Mouse (Mus musculus): ENCODE measurements around the gene Bid. TPM values are rescaled to one million over a fixed set of nuclear protein-coding genes. Genes with fewer than 3 reads are reported as not detected.
"Not testable (repeated sequence)": the region's sequence is repeated elsewhere in the genome, so short reads cannot be mapped to it uniquely, and the experiment has no call there.

Bid gene
- polyA plus RNA-seq, 1 experiment = 18.8 TPM

- DNase-seq (ENCODE audit: low spot score) = no peak
Measured at GRCm38 (mm10) chr6:120905111-120905510, 11.5 kb downstream of the Bid start.

DNA sequence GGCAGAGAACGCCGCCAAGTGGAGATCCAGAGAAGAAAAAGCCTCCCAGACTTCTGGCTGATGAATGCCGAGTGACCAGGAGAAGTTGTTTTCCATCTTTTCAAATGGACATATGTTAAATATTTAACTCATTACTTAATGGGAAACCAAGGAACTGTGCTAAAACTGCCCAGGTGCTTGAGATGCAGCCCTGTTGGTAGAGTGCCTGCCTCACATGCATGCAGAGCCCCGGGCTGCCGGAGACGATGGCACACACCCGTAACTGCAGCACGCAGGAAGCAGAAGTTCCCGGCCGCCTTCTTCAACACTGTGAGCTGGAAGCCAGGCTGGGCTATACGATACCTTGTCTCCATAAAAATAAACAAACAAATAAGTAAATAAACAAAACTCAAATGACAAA is 12.7 kb downstream of the Bid start:
- no peak for DNase-seq (ENCODE audit: low spot score)

DNA sequence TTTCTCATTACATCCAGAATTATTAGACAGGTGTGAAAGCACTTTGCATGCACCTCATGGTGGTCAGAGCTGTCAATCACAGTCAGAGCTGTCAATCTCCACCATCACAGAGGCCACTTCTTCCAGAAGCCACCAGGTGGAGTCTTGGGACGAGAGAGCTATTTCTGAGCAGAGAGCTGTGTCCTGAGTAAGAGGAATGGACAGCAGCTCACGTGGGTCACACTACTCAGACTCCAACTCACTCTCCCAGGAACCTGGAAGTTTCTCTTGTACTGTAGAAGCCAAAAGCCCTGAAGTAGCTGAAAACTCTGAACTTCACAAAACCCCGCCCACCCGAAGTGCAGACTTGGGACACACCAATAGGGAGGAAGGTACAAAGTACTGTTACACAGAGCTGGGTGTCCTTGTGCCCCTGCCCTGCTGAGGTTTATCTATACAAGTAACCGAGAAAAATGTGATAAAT is 13.2 kb downstream of the Bid start:
- DNase-seq (ENCODE audit: low spot score) = no peak

- DNase-seq (ENCODE audit: low spot score) = no peak
Measured at GRCm38 (mm10) chr6:120901776-120902645, 14.6 kb downstream of the Bid start.

DNA sequence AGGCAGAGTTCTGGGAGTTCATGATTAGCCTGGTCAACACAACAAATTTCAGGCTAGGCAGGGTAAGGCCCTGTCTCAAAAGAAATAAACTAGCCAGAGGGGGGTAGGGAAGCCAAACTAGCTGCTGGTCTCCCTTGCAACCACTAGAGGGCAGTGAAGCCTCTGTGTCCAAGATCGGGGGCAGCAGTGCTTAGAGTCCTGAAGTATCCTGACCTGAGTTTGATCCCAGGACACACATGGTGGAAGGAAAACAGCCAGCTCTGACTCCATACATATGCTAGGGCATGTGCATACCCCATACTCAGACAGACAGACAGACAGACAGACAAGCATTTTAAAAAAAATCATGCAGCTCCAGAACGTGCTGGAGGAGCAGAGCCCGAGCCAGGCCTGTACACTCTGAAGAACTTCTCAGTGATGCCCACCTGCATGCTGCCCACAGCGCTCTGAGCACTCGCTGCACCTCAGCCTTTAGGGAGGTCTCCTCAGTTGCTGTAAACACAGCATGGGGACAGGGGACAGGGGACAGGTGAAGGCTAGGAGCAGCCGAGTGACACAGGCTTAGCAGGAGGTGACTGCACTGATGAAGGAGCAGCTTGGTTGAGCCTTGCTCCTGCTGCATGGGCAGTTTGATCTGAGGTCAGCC is 18.3 kb downstream of the Bid start:
- DNase-seq (ENCODE audit: low spot score) = no peak

- no peak for DNase-seq (ENCODE audit: low spot score)
Measured at GRCm38 (mm10) chr6:120894524-120894923, 22.1 kb downstream of the Bid start.

GRCm38 (mm10) chr6:120894089-120894488 is 22.6 kb downstream of the Bid start:
- no peak for DNase-seq (ENCODE audit: low spot score)

GRCm38 (mm10) chr6:120886696-120887095 is 30.0 kb downstream of the Bid start:
- no peak for DNase-seq (ENCODE audit: low spot score)

DNA sequence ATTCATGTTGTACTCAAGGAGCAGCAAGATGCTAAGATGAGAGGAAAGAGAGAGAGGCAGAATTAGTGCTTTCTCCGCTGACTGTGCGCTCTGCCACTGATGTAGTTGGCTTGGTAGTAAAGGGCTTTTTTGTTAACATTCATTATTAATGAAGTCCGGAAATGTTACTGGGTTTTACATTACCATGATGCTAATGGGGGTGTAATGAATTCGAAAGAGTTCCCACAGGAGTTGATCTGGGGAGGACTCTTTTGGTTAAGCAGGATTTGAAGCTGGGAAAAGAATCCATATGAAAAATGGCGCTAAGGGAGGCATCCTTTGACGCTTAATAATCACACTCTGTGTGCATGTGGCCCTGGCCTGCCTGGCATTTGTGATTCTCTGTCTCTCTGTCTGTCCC is 32.2 kb downstream of the Bid start:
- no peak for DNase-seq (ENCODE audit: low spot score)

GRCm38 (mm10) chr6:120879046-120879445 is 37.6 kb downstream of the Bid start:
- no peak for DNase-seq (ENCODE audit: low spot score)

DNA sequence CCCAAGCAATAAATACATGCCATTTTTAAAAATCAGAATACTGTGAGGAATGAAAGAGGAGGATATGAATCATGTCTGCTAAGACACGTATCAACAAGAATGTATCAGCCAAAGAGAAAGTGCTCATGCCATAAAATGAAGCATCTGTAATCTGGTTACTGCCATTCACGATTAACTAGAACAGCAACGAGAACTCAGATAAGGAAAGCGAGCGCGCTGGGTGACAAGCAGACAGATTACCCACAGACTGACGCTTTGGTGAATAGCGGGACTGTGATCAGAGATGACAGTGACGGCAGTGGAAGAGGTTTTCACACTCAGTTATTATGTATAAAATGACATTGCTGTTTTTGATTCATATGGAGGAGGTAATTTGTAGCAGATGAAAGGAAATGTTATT is 42.8 kb downstream of the Bid start:
- no peak for DNase-seq (ENCODE audit: low spot score)

DNA sequence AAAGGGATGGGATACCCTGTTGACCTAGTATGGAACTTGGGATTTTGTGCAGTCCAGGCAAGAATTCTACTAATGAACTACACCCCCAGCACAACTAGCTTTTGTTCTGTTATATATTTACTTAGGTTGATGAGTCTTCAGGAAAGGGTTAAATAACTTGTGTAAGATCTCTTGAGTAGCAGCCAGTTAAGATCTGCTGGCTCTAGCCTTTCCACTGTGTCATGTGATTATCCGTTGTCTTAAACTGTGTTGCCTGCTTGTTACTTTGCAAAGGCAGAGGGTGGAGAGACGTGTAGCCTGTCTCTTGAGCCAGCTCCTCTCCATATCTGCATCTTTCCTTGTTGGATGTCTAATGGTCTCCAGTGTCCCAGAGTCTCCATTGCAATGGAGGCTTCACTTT is 45.4 kb downstream of the Bid start:
- DNase-seq (ENCODE audit: low spot score) = no peak

DNA sequence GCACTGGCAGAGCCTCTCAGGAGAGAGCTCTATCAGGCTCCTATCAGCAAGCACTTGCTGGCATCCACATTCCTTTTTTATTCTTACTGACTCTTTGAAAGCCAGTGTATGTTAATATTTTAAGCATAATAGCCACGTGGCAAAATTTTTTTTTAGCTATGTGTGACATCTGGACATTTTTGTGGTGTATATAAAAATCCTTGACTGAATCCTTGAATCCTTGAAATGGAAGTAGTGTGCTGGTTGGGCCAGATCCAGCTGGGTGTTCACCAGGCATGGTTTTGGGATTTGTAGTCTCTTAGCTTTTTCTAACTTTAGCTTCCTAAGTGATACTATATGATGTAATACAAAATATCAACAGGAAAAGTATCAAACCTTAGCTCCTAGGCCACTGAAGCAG is 47.8 kb downstream of the Bid start:
- no peak for DNase-seq (ENCODE audit: low spot score)

- DNase-seq (ENCODE audit: low spot score) = no peak
Measured at GRCm38 (mm10) chr6:120866051-120866814, 50.4 kb downstream of the Bid start.

DNA sequence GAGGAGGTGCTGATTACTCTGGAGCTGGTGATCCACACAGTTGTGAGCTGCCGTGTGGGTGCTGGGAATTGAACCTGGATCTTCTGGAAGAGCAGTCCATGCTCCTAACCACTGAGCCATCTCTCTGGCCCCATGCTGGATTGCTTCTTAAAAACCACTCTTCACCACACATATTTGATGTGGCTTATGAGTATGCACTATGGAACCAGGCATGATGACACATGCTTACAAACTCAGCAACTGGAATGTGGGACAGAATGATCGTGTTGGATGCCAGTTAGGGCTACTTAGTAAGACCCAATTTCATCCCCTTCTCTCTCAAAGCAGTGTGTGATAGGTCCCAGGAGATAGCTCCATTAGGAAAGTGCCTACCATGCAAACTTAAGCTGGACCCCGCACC is 56.6 kb downstream of the Bid start:
- no peak for DNase-seq (ENCODE audit: low spot score)

DNA sequence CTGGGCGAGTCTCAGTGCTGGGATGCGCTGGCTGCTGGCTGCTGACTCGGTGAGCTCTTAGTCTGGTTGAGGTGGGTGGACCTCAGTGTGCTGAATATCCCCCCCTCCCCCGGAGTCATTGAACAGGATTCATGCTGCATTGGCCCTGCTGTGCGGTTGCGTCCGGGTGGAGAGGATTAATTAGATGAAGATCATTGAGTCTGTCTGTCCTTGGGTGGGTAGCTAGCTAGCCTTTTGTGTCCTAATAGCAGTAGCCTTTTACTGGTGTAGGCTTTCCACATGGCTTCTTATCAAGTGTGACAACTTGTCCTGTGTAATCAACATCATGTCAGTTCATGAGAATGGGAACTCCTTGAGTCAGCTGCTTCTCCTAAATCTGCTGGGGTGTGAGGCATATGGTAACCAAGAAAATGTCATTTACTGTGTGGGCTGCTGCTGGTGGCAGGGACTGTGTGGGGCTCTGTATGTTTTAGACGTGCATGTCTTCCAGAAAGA is 58.4 kb downstream of the Bid start:
- DNase-seq (ENCODE audit: low spot score) = no peak

DNA sequence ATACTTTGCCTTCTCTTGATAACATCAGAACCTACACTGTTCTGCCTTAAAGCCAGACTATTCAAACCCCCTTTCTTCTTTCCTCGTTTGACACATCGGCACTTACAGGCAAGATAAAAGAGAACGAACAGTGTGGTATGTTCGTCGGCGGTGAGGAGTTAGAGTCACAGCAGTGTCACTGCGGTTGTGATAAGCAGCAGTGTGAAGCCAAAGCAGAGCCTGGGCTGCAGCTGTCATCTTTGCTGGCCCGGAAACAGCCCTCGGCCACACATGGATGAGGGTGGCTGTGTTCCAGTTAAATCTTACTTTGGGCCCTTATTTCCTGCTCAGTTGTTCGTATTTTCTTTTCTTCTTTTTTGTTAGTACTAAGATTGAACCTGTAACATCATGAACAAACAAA is 62.2 kb downstream of the Bid start:
- DNase-seq (ENCODE audit: low spot score) = no peak

DNA sequence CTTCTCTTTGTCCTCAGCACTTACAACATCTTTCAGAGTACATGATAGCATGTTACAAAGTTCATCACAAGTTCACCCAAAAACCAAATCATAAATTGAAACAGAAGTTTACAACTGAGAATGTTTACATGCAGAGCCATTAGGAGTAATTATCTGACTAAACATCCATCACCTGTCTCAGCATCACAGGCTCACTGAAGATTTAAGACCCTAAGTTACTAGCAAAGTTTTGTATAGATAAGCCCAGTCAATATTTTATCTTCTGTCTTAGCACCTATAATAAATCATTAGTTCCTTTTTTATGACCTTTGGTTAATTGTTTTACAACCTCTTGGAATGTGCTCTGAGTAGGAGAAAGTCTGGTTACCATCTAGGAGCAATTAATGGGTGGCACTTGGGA is 65.9 kb downstream of the Bid start:
- DNase-seq (ENCODE audit: low spot score) = not testable (repeated sequence)
